ENCODE assay signal across 8 mouse cellular contexts in the genomic region with DNA sequence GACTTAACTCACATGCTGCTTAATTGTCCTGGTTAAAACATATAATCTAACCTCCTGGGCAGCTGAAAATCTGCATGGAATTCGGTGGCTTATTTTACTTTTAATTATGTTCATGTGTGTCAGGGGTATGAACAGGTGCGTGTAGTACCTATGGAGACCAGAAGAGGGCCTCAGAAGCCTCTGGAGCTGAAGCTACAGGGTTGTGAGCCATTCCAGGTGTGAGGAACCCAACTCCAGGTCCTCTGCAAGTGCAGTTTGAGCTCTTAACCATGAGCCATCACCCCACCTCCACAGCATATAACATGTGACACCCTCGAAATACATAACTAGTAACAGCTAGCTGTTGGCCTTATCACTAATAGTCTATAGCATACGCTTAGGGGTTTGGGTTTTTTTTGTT. TPM values are rescaled to one million over a fixed set of nuclear protein-coding genes. Genes with fewer than 3 reads are reported as not detected.
DNase-seq lines count a peak whose midpoint lies in the region; ATAC-seq and TF ChIP-seq lines count a peak whose summit lies in the region.

No protein-coding gene starts in this region.

- H3K4me3 ChIP-seq in forebrain, embryonic 14.5 days (ENCODE audit: low read depth, low read length): no peak overlapping the region
- no peak overlapping the region for H3K4me3 ChIP-seq in forebrain, embryonic 12.5 days (replicated peaks)
- no peak overlapping the region for H3K4me3 ChIP-seq in lung, postnatal 0 days (ENCODE audit: low read depth, low read length)
- H3K4me3 ChIP-seq in forebrain, embryonic 16.5 days (replicated peaks; ENCODE audit: low read length): no peak overlapping the region

- TF ChIP-seq EP300 in lung, postnatal 0 days (IDR thresholded peaks at IDR 0.05): no peak

- H3K27me3 ChIP-seq in forebrain, embryonic 14.5 days (replicated peaks; ENCODE audit: control insufficient read depth, insufficient read depth, low read length): no peaks in the 10 kb centered on the region
- peaks cover 13% of the 10 kb centered on the region; the same call in 1 of the 2 replicates for H3K27me3 ChIP-seq in forebrain, embryonic 12.5 days
- H3K27me3 ChIP-seq in lung, postnatal 0 days (replicated peaks; ENCODE audit: insufficient read depth, low read length): no peaks in the 10 kb centered on the region
- H3K27me3 ChIP-seq in forebrain, embryonic 16.5 days (replicated peaks; ENCODE audit: control insufficient read depth, insufficient read depth, low read length): no peaks in the 10 kb centered on the region

- ATAC-seq in forebrain, embryonic 14.5 days: no peak
- ATAC-seq in forebrain, embryonic 12.5 days (ENCODE audit: low FRiP score): no peak
- no peak for ATAC-seq in lung, postnatal 0 days
- no peak for ATAC-seq in forebrain, embryonic 16.5 days

- no peaks in the 10 kb centered on the region for H3K9me3 ChIP-seq in forebrain, embryonic 14.5 days (replicated peaks; ENCODE audit: control insufficient read depth, low read length)
- H3K9me3 ChIP-seq in forebrain, embryonic 12.5 days: no peaks in the 10 kb centered on the region
- H3K9me3 ChIP-seq in lung, postnatal 0 days (ENCODE audit: low read length): no peaks in the 10 kb centered on the region
- no peaks in the 10 kb centered on the region for H3K9me3 ChIP-seq in forebrain, embryonic 16.5 days (ENCODE audit: control insufficient read depth, low read length)

- TF ChIP-seq CTCF in lung, postnatal 0 days (IDR thresholded peaks at IDR 0.05): peak; percentile 78

- no peak overlapping the region for H3K4me2 ChIP-seq in forebrain, embryonic 14.5 days (ENCODE audit: low read length)
- no peak overlapping the region for H3K4me2 ChIP-seq in forebrain, embryonic 12.5 days
- H3K4me2 ChIP-seq in lung, postnatal 0 days (replicated peaks; ENCODE audit: low read depth, low read length): no peak overlapping the region
- no peak overlapping the region for H3K4me2 ChIP-seq in forebrain, embryonic 16.5 days (ENCODE audit: low read length)

- peaks cover 14% of the 10 kb centered on the region for H3K36me3 ChIP-seq in forebrain, embryonic 14.5 days (ENCODE audit: control insufficient read depth, insufficient read depth, low read length)
- H3K36me3 ChIP-seq in forebrain, embryonic 12.5 days (replicated peaks): peaks cover 10% of the 10 kb centered on the region; the same call in 1 of the 2 replicates
- peaks cover 38% of the 10 kb centered on the region; the same call in 1 of the 2 replicates for H3K36me3 ChIP-seq in lung, postnatal 0 days (ENCODE audit: insufficient read depth, low read length)
- H3K36me3 ChIP-seq in forebrain, embryonic 16.5 days (ENCODE audit: control insufficient read depth, insufficient read depth): peaks cover 5% of the 10 kb centered on the region

- DNase-seq in forebrain, embryonic 14.5 days (ENCODE audit: low spot score): peak; percentile 28
- DNase-seq in right cerebral cortex, postnatal 4 days: peak; percentile 31
- no peak for DNase-seq in right cerebral cortex, adult 18-20 months
- peak; percentile 43 for DNase-seq in c-Kit-positive CD71-positive TER-119-negative erythroid progenitor cells, embryonic 14.5 days (ENCODE audit: low read depth)
- DNase-seq in lung, postnatal 0 days (ENCODE audit: low spot score): peak; percentile 53
- no peak for DNase-seq in layer of hippocampus, adult 8-10 months (ENCODE audit: low spot score in 2 of 2)

- H3K4me1 ChIP-seq in forebrain, embryonic 14.5 days (ENCODE audit: control insufficient read depth, insufficient read depth, low read length): no peaks in the 10 kb centered on the region
- H3K4me1 ChIP-seq in forebrain, embryonic 12.5 days: peaks cover 9% of the 10 kb centered on the region; the same call in 1 of the 2 replicates
- H3K4me1 ChIP-seq in lung, postnatal 0 days (ENCODE audit: insufficient read depth, low read depth, low read length): no peaks in the 10 kb centered on the region
- no peaks in the 10 kb centered on the region; the same call in 1 of the 2 replicates for H3K4me1 ChIP-seq in forebrain, embryonic 16.5 days (replicated peaks; ENCODE audit: control insufficient read depth, insufficient read depth, low read length)

- WGBS in forebrain, embryonic 14.5 days: 76% methylated on average over 4 of the region's 4 CpGs
- 67% methylated on average over 4 of the region's 4 CpGs for WGBS in forebrain, embryonic 12.5 days
- 68% methylated on average over 4 of the region's 4 CpGs for WGBS in lung, postnatal 0 days
- WGBS in forebrain, embryonic 16.5 days: 64% methylated on average over 4 of the region's 4 CpGs

- H3K9ac ChIP-seq in forebrain, embryonic 14.5 days (ENCODE audit: low read length): no peak overlapping the region
- H3K9ac ChIP-seq in forebrain, embryonic 12.5 days: no peak overlapping the region
- H3K9ac ChIP-seq in lung, postnatal 0 days (replicated peaks; ENCODE audit: low read depth): no peak overlapping the region
- no peak overlapping the region for H3K9ac ChIP-seq in forebrain, embryonic 16.5 days (replicated peaks; ENCODE audit: low read depth, low read length)

- no peak overlapping the region for H3K27ac ChIP-seq in forebrain, embryonic 14.5 days (ENCODE audit: low read depth, low read length)
- no peak overlapping the region for H3K27ac ChIP-seq in forebrain, embryonic 12.5 days
- H3K27ac ChIP-seq in lung, postnatal 0 days (ENCODE audit: low read length): no peak overlapping the region
- H3K27ac ChIP-seq in forebrain, embryonic 16.5 days (ENCODE audit: low read length): no peak overlapping the region

RNA-seq across cellular contexts. Expression of a gene that starts 47.6 kb away (rescaled TPM):
- polyA plus RNA-seq in forebrain, embryonic 14.5 days (2014; fragmentation: Nextera tagmentation; extraction: Ambion mirVana): 87.0 and 90.5 TPM in 2 replicates
- 47.1 and 47.5 TPM in 2 replicates for polyA plus RNA-seq in forebrain, embryonic 12.5 days (2016; fragmentation: Nextera tagmentation; extraction: Ambion mirVana)
- 174 and 198 TPM in 2 replicates for polyA plus RNA-seq in lung, postnatal 0 days (2015; fragmentation: Nextera tagmentation; extraction: Ambion mirVana)
- 70.3 and 78.8 TPM in 2 replicates for polyA plus RNA-seq in forebrain, embryonic 16.5 days (2015; fragmentation: Nextera tagmentation; extraction: Ambion mirVana)
- 100 to 1,000 TPM in 2 of 4 experiments, 10 to 100 TPM in 2; 82.8 to 200 (median 127) TPM for total RNA-seq in layer of hippocampus, adult 8-10 months (2022)

Comparison
In these comparisons a context has a peak if more than half of its experiments do, and no peak if none do; other contexts are left out.
1. DNase-seq: peak in forebrain, embryonic 14.5 days (single experiment), right cerebral cortex, postnatal 4 days (single experiment), c-Kit-positive CD71-positive TER-119-negative erythroid progenitor cells, embryonic 14.5 days (single experiment) and lung, postnatal 0 days (single experiment); none in right cerebral cortex, adult 18-20 months (single experiment) and layer of hippocampus, adult 8-10 months (0 of 2).